Mouse (Mus musculus): ENCODE results near the gene Fam53b. TPM values are rescaled to one million over a fixed set of nuclear protein-coding genes. Genes with fewer than 3 reads are reported as not detected.

Fam53b gene
- 25.9 and 33.8 TPM in 2 replicates for polyA plus RNA-seq (2015; fragmentation: Nextera tagmentation; extraction: Ambion mirVana)

DNA sequence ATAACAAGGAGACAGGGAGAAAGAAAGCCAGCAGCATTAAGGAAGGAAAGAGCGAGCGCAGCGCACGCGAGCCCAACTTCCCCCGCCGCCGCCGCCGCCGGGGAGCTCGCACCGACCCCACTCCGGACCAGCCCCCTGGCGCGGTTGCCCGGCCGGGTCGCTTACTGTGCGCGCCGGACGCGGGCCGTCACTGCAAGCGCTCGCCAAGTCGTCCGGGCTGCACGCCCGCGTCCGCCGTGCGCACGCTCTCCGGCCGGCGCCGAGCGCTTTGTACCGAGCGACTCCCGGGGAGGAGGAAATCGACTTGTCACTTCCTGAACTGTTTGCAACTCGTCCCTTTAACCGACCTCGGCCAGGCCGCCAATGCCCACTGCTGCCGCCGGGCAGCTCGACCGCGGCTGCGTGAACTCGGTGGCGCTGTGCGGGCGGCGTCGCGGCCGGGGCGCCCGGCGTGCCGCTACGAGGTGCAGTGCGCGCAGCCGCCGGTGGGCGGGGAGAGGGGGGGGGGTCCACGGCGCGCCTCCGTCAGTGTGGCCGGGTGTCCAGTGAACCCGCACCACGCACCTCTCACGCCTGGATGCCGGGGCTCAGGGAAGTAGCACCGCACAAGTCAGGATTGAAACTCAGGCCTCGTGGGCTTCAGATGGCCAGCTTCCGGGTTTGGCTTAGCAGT lies at the start of gene Fam53b:
Gene Fam53b (minus strand): TSS at position 471 of the 673 bp plus-strand sequence.
- peak within 1 kb of the TSS; percentile 78 for H3K9ac ChIP-seq
- H3K27ac ChIP-seq: peak within 1 kb of the TSS; percentile 96
- ATAC-seq (ENCODE audit: borderline replicate concordance, extremely low read depth, low FRiP score, low TSS enrichment): peak; percentile 61
- H3K9me3 ChIP-seq: no peaks in the 10 kb centered on the region
- H3K4me3 ChIP-seq: peak within 1 kb of the TSS; percentile 70
- H3K36me3 ChIP-seq: peaks cover 3% of the 10 kb centered on the region; the same call in 1 of the 2 replicates
- WGBS: 1% methylated on average over 85 of the region's 85 CpGs
- H3K27me3 ChIP-seq: no peaks in the 10 kb centered on the region
- H3K4me2 ChIP-seq: peak within 1 kb of the TSS; percentile 85
- H3K4me1 ChIP-seq: peaks cover 41% of the 10 kb centered on the region

DNA sequence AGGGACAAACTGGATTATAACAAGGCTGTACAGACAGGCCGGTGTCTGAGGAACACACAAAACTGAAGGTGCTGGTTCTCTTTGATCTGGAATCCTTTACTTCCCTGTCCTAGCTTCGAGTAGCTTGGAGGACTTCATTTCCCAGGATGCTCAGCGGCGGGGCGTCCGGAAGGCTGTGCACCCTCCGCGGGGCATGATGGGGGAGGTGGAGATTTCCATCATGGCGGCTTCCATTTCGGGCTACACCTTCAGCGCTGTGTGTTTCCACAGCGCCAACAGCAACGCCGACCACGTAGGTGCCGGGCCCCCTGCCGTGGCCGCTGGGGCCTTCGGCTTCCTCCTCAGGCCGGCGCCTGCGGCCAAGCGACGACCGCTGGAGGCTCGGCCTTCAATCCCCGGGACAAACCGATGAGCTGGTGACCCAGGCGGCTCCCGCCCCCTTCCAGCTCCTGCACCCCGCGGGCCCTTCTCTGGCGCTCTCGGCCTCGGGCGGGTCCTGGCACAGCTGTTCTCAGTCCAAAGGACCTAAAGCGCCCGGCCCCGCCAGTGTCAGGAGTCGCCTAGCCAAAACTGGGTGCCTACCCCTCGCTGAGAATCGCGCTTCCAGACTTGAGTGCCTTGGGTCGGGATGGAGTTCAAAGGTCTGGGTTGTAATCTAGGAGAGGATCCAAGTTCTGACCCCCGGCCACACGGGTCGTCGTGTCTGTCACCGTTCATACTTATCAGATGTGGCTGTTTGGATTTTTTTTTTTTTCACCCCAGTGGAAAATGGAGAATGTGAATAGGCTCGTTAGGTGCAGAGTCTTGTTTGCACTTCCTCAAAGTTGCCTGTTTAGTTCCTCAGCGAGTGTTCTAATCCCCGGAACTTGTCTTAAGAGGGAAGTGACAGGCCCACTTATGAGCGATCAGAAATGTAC lies 45.6 kb upstream of the Fam53b start, which contains the start of gene Abraxas2:
Gene Abraxas2 (plus strand): TSS at position 184 of the 917 bp plus-strand sequence.
- no peaks in the 10 kb centered on the region for H3K9me3 ChIP-seq
- H3K4me1 ChIP-seq: peaks cover 10% of the 10 kb centered on the region
- no peaks in the 10 kb centered on the region for H3K27me3 ChIP-seq
- peak within 1 kb of the TSS; percentile 70 for H3K4me2 ChIP-seq
- H3K36me3 ChIP-seq: no peaks in the 10 kb centered on the region
- peak within 1 kb of the TSS; percentile 85 for H3K4me3 ChIP-seq
- peak within 1 kb of the TSS; percentile 84 for H3K27ac ChIP-seq
- peak within 1 kb of the TSS; percentile 86 for H3K9ac ChIP-seq
- peak; percentile 95 for ATAC-seq (ENCODE audit: borderline replicate concordance, extremely low read depth, low FRiP score, low TSS enrichment)
- WGBS: under 1% methylated on average over 53 of the region's 53 CpGs

DNA sequence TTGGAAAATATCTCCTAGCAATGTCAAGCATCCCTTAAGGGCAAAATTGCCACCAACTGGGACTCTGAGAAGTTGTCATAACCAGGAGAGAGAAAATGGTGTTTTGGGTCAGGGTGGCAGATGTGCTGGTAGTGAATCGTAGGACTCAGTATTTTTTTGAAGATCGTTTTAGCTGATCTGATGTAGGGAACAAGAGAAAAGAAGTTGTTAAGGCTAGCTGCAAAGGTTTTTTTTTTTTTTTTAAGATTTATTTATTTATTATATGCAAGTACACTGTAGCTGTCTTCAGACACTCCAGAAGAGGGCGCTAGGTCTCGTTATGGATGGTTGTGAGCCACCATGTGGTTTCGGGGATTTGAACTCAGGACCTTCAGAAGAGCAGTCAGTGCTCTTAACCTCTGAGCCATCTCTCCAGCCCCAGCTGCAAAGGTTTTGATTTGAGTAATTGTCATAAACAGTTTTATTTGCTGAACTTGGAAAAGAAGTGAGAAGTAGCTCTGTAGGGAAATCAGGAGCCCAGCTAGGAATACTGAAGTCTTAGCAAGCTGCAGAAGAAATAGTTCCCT lies 44.4 kb upstream of the Fam53b start:
- Histone ChIP-seq H3K27me3 (no peaks in the 10 kb centered on the region), H3K9me3 (no peaks in the 10 kb centered on the region), H3K9ac (no peak overlapping the region), H3K36me3 (no peaks in the 10 kb centered on the region), H3K4me1 (peaks cover 10% of the 10 kb centered on the region), H3K27ac (no peak overlapping the region), H3K4me3 (no peak overlapping the region), H3K4me2 (no peak overlapping the region)
- ATAC-seq (ENCODE audit: borderline replicate concordance, extremely low read depth, low FRiP score, low TSS enrichment): no peak
- 62% methylated on average over 5 of the region's 5 CpGs for whole genome bisulfite sequencing

DNA sequence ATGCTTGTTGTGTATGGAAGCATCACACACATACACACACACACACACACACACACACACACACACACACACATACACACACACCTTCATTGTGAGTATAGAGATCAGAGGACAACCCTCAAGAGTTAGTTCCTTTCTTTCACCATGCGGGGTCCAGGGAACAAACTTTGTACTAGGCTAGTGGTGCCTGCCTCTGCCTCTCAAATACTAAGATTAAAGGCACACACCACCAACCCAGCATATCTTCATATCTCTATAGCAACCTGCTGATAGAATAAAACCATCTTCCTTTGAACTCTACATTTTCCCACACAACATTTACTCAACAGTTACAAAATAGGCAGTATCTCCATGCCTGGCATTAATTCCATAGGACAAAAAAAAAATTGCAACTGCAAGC lies 42.4 kb upstream of the Fam53b start:
- Histone ChIP-seq H3K4me1 (peaks cover 19% of the 10 kb centered on the region), H3K4me2 (no peak overlapping the region), H3K9ac (no peak overlapping the region), H3K4me3 (no peak overlapping the region), H3K27ac (no peak overlapping the region), H3K36me3 (no peaks in the 10 kb centered on the region), H3K27me3 (no peaks in the 10 kb centered on the region), H3K9me3 (no peaks in the 10 kb centered on the region)
- WGBS: 88% methylated on average over 1 of the region's 1 CpGs
- no peak for ATAC-seq (ENCODE audit: borderline replicate concordance, extremely low read depth, low FRiP score, low TSS enrichment)

DNA sequence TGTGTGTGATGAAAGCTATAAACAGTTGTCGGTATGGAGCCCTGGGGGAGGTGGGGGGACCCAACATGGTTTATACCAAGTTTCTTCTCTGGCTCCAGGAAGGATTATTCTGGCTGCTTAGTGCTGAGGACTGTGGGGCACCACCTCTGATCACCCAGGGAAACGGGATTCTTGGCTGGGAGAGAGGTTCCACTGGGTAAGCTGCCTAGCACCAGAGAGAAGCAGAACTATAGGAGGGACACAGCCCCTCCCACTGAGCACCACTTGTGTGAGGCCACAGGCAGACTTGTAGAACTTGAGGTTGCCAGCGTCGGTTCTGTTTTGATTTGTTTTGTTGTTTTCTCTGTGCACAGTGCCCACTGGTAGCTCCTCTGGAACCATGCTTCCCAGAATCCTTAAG lies 40.3 kb upstream of the Fam53b start:
- Histone ChIP-seq H3K4me1 (peaks cover 9% of the 10 kb centered on the region), H3K27me3 (no peaks in the 10 kb centered on the region), H3K4me2 (no peak overlapping the region), H3K9me3 (no peaks in the 10 kb centered on the region), H3K27ac (no peak overlapping the region), H3K9ac (no peak overlapping the region), H3K4me3 (no peak overlapping the region), H3K36me3 (peaks cover 10% of the 10 kb centered on the region)
- no peak for ATAC-seq (ENCODE audit: borderline replicate concordance, extremely low read depth, low FRiP score, low TSS enrichment)
- WGBS: 56% methylated on average over 4 of the region's 4 CpGs

DNA sequence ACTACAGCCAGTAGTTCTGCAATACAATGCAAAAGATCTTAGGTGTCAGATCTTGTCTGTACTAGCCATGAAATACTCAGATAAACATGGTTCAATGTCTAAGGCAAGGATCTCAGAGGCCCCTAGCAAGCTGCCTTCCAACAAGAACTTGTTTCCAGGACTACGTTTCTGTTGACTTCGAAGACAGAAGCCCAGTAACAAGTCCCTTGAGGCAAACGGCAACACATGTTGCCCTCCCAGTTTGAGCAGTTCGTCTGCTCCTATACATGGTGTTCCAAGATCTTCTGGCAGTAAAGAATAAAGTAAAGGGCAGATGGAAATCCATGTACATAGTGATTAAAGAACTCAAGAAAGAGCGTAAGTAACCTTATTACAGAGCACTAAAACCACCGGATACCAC lies 39.7 kb upstream of the Fam53b start:
- H3K4me1 ChIP-seq: peaks cover 9% of the 10 kb centered on the region
- H3K36me3 ChIP-seq: peaks cover 16% of the 10 kb centered on the region
- H3K27me3 ChIP-seq: no peaks in the 10 kb centered on the region
- H3K27ac ChIP-seq: no peak overlapping the region
- no peak overlapping the region for H3K4me2 ChIP-seq
- no peaks in the 10 kb centered on the region for H3K9me3 ChIP-seq
- H3K4me3 ChIP-seq: no peak overlapping the region
- 89% methylated on average over 6 of the region's 6 CpGs for WGBS
- ATAC-seq (ENCODE audit: borderline replicate concordance, extremely low read depth, low FRiP score, low TSS enrichment): no peak
- H3K9ac ChIP-seq: no peak overlapping the region

DNA sequence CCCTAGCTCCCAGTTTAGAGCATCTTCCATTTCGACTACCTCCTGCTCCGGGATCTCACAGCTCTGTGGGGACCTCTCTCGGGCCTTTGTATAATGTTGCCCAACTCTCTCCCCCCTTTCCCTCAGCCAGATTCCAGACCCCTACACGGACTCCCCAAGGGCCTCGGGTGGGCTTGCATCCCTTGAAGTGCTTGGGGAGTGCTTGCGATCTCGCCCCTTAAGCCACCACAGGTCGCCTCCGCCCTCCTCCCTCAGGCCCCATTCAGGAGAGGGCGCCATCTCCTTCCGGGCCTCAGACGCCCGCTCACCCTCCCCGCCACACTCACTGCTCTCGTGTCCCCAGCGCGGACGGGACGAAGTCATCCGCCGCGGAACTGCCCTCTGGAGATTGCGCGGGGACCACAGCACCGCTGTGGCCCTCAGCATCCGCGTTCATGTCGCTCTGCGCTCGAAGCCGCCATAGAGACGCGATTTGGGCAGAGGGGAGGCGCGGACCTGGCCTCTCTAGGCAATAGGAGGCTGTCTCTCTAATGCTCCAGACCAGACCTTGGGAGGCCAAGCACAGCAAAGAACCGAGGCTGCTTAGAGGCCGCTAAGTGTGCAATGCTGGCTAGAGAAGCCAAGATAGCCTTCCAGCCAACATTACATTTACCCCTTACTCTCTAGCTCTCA lies 38.6 kb upstream of the Fam53b start, which contains the start of gene Eef1akmt2:
Gene Eef1akmt2 (minus strand): TSS at position 501 of the 672 bp plus-strand sequence.
- ATAC-seq (ENCODE audit: borderline replicate concordance, extremely low read depth, low FRiP score, low TSS enrichment): peak; percentile 95
- WGBS: under 1% methylated on average over 37 of the region's 37 CpGs

GRCm38 (mm10) chr7:132843152-132843551 lies 29.5 kb upstream of the Fam53b start:
- Histone ChIP-seq H3K4me1 (no peaks in the 10 kb centered on the region), H3K4me2 (no peak overlapping the region), H3K9me3 (no peaks in the 10 kb centered on the region), H3K27me3 (no peaks in the 10 kb centered on the region), H3K9ac (no peak overlapping the region), H3K27ac (no peak overlapping the region), H3K4me3 (no peak overlapping the region), H3K36me3 (peaks cover 28% of the 10 kb centered on the region)
- ATAC-seq (ENCODE audit: borderline replicate concordance, extremely low read depth, low FRiP score, low TSS enrichment): no peak
- WGBS: 91% methylated on average over 3 of the region's 3 CpGs

More for the DNA sequence above, 38.6 kb upstream of the Fam53b start, which contains the start of gene Eef1akmt2:
- Histone ChIP-seq H3K36me3 (peaks cover 24% of the 10 kb centered on the region), H3K4me1 (peaks cover 9% of the 10 kb centered on the region), H3K9ac (peak within 1 kb of the TSS; percentile 98), H3K9me3 (no peaks in the 10 kb centered on the region), H3K4me2 (peak within 1 kb of the TSS; percentile 65), H3K27ac (peak within 1 kb of the TSS; percentile 99), H3K27me3 (no peaks in the 10 kb centered on the region), H3K4me3 (peak within 1 kb of the TSS; percentile 85)

DNA sequence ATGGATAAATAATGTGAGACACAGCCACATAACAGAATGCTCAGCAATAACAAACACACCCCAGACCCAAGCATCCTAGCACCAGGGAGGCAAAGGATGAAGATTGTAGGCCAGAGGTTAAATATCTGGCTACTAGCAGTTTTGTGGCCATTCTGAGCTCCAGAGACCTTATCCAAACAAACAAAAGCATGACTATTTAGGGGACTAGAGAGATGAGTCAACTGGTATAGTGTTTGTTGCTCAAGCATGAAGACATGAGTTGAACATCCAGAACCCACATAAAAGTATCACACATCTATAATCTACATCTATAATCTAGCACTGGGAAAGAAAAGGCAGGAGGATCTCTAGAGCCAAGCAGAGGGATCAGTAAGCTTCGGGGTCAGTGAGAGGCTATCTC lies 28.8 kb upstream of the Fam53b start:
- ATAC-seq (ENCODE audit: borderline replicate concordance, extremely low read depth, low FRiP score, low TSS enrichment): no peak

DNA sequence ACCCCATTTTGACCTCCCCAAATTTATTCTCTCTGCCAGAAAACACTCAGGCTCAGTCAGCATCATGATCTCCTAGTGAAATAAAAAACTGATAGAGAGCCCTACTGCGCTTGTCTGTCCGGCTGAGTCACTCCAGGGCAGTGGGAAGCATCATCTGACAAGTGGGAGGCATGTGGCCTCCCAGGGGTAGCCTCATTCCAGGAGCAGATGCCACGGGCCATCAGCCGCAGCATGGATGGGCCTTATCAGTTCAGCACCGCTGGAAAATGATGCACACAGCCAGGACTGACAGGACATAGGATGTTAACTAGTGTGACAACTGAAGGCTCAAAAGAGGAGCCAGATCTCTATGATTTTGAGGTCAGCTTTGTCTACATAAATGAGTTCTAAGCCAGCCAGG lies 27.6 kb upstream of the Fam53b start:
- Histone ChIP-seq H3K9ac (no peak overlapping the region), H3K4me1 (no peaks in the 10 kb centered on the region), H3K4me2 (no peak overlapping the region), H3K9me3 (no peaks in the 10 kb centered on the region), H3K4me3 (no peak overlapping the region), H3K27me3 (no peaks in the 10 kb centered on the region), H3K36me3 (peaks cover 19% of the 10 kb centered on the region), H3K27ac (no peak overlapping the region)
- 61% methylated on average over 5 of the region's 5 CpGs for WGBS
- ATAC-seq (ENCODE audit: borderline replicate concordance, extremely low read depth, low FRiP score, low TSS enrichment): no peak

More for the DNA sequence above, 28.8 kb upstream of the Fam53b start:
- Histone ChIP-seq H3K9ac (no peak overlapping the region), H3K4me3 (no peak overlapping the region), H3K27me3 (no peaks in the 10 kb centered on the region), H3K27ac (no peak overlapping the region), H3K9me3 (no peaks in the 10 kb centered on the region), H3K36me3 (peaks cover 24% of the 10 kb centered on the region), H3K4me2 (no peak overlapping the region), H3K4me1 (no peaks in the 10 kb centered on the region)
- 86% methylated on average over 1 of the region's 1 CpGs for WGBS

DNA sequence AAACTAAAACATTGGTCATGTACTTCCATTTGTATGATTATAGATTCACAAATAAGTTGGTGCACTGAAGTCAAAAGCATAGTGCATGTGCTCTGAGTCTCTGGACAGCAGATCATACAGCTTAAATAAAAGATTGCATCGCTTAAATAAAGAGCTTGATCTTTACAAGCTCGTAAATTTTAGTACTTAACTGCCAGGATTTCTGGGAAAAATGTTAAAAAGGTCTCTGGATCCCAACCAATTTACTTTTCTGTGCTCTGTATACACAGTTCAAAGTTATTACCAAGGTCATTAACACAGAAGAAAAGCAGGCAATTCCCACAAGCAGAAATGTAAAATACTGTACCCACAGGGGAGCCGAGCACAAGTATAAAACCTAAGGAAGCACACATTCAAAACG lies 17.3 kb upstream of the Fam53b start:
- Histone ChIP-seq H3K27me3 (no peaks in the 10 kb centered on the region), H3K36me3 (peaks cover 51% of the 10 kb centered on the region), H3K9me3 (no peaks in the 10 kb centered on the region), H3K4me1 (no peaks in the 10 kb centered on the region), H3K9ac (no peak overlapping the region), H3K4me3 (no peak overlapping the region), H3K4me2 (no peak overlapping the region), H3K27ac (no peak overlapping the region)
- ATAC-seq (ENCODE audit: borderline replicate concordance, extremely low read depth, low FRiP score, low TSS enrichment): no peak
- 87% methylated on average over 4 of the region's 4 CpGs for WGBS

All from lung, embryonic 15.5 days (tissue).